Mouse (Mus musculus) bone marrow, adult 2 months (tissue): ENCODE measurements around the gene Ncoa5.

Experiments
- CTCF ChIP-seq: fragments of 200-500 bp; IDR thresholded peaks from 2 replicates; pipeline ENCODE4 v1.5.1; 2011; ENCODE audit warnings: low read length, control low read depth; ENCODE audit not compliant: control insufficient read depth, insufficient read depth
- POLR2A ChIP-seq: fragments of 200-500 bp; IDR thresholded peaks from 2 replicates; pipeline ENCODE4 v1.6.1; 2011; ENCODE audit warnings: low read depth, mild to moderate bottlenecking, control low read depth, low read length, borderline replicate concordance; ENCODE audit not compliant: control insufficient read depth

GRCm38 (mm10) chr2:165001958-165002357, 32.7 kb downstream of the Ncoa5 start:
- TF ChIP-seq POLR2A = no peak
- no peak for TF ChIP-seq CTCF
